Mouse (Mus musculus): Measurements from ENCODE around the gene Olfr220.

Gene Olfr220

GRCm38 (mm10) chr1:174441782-174442181 lies at the start of gene Olfr220:
TSS of gene Olfr220 (plus strand) at chr1:174442082.
- no peak for DNase-seq (ENCODE audit: low spot score)

GRCm38 (mm10) chr1:174422959-174423358 lies 18.9 kb upstream of the Olfr220 start:
- DNase-seq (ENCODE audit: low spot score): no peak

- no peak for DNase-seq (ENCODE audit: low spot score)
Observed at GRCm38 (mm10) chr1:174423764-174424163, 18.1 kb upstream of the Olfr220 start, which contains the start of gene Olfr414. TSS of gene Olfr414 (plus strand) at chr1:174424064.

GRCm38 (mm10) chr1:174426180-174426986 lies 15.5 kb upstream of the Olfr220 start:
- DNase-seq (ENCODE audit: low spot score): no peak

- DNase-seq (ENCODE audit: low spot score): no peak
Observed at GRCm38 (mm10) chr1:174427402-174427801, 14.5 kb upstream of the Olfr220 start.

- DNase-seq (ENCODE audit: low spot score): no peak
Observed at GRCm38 (mm10) chr1:174428407-174428806, 13.5 kb upstream of the Olfr220 start.

GRCm38 (mm10) chr1:174434121-174434520 lies 7.8 kb upstream of the Olfr220 start:
- no peak for DNase-seq (ENCODE audit: low spot score)

- DNase-seq (ENCODE audit: low spot score): no peak
Observed at GRCm38 (mm10) chr1:174455100-174455499, 13.2 kb downstream of the Olfr220 start.

GRCm38 (mm10) chr1:174465385-174465784 lies 23.5 kb downstream of the Olfr220 start:
- no peak for DNase-seq (ENCODE audit: low spot score)

GRCm38 (mm10) chr1:174466240-174466639 lies 24.4 kb downstream of the Olfr220 start:
- DNase-seq (ENCODE audit: low spot score): no peak

GRCm38 (mm10) chr1:174469736-174470135 lies 27.9 kb downstream of the Olfr220 start:
- peak; percentile 5 for DNase-seq (ENCODE audit: low spot score)

- no peak for DNase-seq (ENCODE audit: low spot score)
Observed at GRCm38 (mm10) chr1:174482567-174482966, 40.7 kb downstream of the Olfr220 start.

- DNase-seq (ENCODE audit: low spot score): no peak
Observed at GRCm38 (mm10) chr1:174500064-174500463, 58.2 kb downstream of the Olfr220 start.

Measured in ovary, postnatal 14 days (tissue).